Mouse (Mus musculus) left cerebral cortex, adult 8-10 months (tissue): ENCODE data around the gene Alad. TPM values are rescaled to one million over a fixed set of nuclear protein-coding genes. Genes with fewer than 3 reads are reported as not detected.

Experiments
- DNase-seq, 2 experiments: peaks; one replicate each; pipeline ENCODE4 v3.0.0; 2022; ENCODE audit warnings: low spot score in 2 of 2
- total RNA-seq, 4 experiments: library from RNA; stranded (reverse); gene quantifications; 2 replicates each; pipeline ENCODE4 v1.2.4; 2022

The Alad gene
- 10 to 100 TPM; 35.5 to 39.6 (median 36.9) TPM for total RNA-seq

DNA sequence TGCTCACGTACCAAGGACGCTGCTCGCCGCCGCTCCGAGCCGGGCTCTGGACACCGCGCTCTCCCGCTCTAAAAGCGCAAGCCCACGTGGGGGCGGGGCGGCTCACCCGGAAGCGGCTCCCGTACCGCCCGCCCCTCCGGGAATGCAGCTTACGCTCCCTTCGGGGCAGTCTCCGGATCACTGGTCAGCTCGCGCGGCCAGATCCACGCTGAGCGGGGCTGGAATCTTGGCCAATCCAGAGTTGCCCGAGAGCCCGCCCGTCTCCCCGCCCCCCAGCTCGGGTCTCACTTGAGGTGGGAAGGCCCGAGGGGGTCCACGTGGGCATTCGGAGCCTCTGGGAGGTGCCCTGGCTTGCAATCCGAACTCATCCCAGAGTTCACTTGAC lies at the start of gene Alad:
TSS of gene Alad (minus strand) at position 70 of the 385 bp plus-strand sequence.
- peak; percentile 74 to 78 for DNase-seq

DNA sequence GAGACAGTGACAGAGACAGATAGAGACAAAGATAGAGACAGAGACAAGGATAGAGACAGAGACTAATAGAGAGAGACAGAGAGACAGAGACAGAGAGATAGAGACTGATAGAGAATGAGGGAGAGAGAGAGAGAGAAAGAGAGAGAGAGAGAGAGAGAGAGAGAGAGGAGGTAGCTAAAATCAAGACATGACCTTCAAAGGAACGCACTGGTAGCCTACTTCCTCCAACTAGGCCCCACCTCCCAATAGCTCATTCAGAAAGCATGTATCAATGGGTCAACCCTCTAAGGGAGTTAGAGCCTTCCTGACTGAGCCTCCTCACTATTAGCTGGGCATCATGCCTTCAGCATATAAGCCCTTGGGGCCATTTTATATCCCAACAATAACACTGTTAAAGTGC lies 48.6 kb upstream of the Alad start:
- DNase-seq: no peak

DNA sequence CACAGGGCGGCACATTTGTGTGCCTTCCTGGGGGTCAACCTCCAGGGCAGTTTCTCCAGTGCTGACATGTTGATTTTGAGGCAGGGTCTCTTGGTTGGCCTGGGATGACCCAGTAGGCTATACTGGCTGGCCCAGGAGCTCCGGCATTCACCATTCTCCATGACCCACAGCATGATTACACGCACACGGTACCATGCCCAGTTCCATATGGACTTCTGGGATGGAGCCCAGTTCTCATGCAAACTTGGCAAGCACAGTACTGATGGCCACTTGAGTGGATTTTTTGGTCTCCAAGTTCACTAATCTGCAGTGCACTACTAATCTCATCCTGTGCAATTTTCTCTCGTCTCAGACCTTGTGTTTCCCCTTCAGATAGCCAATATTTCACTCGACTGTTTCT lies 48.0 kb upstream of the Alad start:
- no peak for DNase-seq

DNA sequence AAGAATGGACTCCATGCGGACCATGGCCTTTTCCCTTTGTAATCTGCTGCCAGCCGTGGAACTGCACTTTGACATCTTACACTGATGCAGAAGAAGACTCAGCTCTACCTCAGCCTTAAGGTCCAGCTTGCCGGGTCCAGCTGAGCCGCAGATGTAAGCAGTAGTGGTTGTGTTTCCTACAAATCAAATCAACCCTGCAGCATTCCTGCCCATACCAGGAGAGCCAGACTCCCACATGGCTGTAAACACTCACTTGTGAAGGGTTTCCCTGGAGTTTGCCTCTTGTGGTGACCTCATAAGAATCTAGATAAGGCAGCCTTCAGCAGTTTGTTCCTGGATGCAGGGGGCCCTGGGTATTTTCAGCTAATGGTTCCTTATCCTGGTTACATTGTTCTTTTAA lies 46.8 kb upstream of the Alad start:
- DNase-seq: no peak

DNA sequence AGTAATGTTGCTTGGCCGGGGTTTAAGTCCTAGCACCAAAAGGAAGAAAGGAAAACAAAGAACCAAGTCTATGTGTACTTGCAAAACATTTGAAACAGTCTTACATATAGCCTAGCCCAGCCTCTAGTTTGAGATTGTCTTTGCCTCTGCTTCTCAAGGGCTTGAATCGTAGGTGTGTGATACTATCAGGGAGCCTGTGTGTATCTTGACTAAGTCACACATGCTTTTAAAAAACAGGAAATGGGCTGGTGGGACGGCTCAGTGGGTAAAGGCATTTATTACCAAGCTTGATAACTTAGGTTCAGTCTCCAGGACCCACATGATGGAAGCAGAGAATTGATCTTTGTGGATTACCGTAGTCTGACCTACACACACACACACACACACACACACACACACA lies 42.3 kb upstream of the Alad start:
- DNase-seq: no peak

DNA sequence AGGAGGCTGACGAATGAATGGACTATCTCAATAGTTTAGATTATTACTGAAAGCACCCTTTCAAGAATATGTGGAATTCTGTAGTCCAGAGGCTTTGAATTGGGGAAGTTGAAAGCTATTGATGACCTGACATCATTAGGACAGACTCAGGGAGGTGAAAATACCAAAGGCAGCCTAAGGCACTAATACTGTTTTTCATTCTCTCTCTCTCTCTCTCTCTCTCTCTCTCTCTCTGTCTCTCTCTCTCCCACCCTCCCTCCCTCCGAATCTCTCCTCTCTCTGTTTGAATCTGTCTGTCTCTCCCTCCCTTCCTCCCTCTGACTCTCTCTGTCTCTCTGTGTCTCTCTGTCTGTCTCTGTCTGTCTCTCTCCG lies 41.9 kb upstream of the Alad start:
- DNase-seq: no peak

DNA sequence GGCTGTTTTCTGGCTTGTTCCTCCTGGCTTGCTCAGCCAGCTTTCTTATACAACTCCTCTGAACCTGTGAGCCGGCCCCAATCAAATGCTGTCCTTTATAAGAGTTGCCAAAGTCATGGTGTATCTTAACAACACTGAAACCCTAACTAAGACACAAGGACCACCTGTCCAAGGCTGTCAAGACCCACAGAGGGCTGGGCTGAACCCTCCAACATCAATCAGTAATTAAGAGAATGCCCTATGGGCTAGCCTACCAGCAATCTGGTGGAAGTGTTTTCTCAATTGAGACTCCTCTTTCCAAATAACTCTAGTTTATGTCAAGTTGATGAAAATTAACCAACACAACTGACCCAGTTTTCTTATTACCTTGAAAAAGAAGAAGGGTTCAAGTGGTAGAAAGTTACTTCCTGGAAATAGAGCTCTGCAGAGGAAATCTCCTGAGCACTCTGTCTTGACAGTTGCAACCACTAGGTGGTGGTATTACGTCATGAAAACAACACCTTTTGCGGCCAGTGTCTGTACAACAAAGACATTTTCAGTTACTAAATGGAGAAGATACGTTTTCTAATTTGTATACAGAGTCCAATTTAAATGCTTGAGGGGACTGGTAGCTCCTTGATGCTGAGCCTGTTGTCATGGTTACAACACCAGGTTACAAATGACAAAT lies 41.4 kb upstream of the Alad start:
- DNase-seq: peak in 1 of 2 experiments; percentile 16

DNA sequence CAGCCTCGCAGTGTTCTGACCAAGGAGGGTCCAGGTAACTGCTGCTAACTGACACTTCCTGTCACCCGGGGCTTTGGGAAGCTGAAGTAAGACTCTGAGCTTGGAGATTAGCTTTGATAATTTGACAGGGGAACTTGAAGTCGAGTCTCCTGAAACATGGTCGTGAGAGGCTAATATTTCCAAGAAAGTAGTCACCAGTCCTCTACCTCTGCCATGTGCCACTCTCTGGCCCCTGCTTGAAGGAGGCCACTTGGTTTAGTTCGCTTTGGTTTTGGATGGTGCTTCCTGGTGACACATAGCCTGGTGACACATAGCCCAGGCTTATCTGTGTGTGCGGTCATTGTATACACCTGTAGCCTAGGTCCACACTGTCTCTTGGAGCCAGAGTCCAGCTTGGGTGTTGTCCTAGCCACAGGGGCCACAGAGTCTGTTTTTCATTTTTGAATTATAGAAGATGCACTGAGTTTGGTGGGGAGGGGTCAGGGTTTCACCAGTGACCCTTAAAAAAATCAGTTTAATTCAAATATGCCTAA lies 40.1 kb upstream of the Alad start, which contains the start of gene Rgs3:
TSS of gene Rgs3 (plus strand) at position 51 of the 533 bp plus-strand sequence.
- no peak for DNase-seq

DNA sequence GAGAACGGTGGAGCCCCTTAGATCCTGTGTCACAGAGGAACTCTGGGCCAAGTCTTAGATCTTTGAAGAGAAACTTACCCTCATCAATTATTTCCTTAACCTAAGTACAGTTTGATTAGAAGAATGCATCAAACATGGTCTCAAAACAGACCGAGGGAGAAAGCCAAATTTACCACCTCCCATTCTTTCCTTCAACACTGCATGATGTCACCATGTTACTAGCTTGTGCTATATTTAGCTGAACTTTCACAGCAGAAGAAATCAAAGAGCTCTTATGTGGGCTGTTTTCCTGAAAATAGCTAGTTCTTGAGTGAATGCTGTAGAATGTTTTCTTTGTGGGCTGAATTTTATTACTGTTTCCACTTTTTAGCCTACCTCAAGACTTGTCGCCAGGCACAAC lies 37.7 kb upstream of the Alad start:
- no peak for DNase-seq

DNA sequence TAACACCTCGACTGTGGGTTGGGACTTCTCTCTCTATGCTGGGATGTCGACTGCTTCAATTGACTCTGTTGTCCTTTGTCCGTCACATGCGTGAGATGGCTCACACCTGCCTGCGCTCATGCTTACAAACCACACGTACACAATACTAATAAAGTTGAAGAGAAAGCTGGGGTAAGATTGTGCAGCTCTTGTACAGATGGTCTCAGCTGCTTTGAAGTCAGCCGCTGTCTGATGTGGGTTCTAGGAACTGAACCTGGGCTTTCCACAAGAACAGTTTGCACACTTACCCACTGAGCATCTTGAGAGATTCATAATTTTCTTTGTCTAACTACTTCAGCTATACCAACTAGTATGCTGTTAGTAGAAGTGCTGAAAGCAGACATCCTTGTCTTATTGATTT lies 32.2 kb upstream of the Alad start:
- no peak for DNase-seq

DNA sequence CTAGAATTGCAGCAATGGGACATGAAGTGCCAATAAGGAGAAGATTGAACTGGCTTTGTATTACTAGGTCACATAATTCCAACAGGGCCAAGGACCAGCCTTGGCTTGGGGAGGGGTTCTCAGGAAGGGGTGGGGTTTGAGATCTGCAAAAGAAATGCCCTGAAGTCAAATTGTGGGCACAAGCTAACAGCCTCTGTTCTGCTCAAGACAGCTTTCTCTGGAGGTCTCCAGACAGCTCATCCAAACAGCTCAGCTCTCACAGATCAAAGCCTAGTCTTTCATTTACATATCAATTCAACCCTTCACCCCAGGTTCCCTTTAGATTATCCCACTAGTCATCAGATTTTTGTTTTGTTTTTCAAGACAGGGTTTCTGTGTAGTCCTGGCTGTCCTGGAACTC lies 25.1 kb upstream of the Alad start:
- no peak for DNase-seq

DNA sequence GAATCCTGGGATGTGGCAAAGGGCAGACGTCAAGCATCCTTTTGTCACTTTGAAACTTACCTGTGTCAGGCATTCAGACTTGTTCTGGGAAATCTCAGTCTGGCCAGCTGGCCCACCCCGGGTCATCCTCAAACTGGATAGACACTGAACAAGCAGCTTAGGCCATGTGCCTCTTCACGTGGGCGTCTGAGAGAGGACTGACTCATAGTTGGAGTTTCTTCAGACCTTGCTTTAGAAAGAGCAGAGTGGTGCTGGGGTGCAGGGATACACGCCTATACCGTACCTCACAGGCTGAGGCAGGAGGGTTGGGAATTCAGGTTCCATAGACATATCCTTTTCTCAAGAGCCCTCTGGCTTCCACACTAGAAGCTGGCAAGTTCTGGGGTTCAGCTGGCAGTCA lies 24.1 kb upstream of the Alad start:
- no peak for DNase-seq

DNA sequence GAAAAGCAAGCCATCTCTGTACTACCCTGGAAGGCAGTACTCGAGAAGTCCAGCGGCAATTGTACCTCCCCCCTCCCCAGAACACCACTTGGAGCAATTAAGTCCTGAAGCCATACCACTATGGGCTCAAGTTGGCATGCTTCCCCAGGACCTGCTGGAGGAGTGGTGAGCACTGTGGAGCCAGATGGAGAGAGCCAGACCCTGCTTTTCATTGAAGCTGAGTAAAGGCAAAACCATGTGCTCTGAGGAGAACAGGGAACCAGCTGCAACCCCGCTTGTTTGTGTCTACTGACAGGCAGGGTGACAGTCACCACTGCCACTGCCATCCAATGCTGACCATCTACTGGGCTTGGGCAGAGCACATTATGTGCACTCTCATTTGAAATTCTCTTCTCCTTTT lies 22.1 kb upstream of the Alad start:
- DNase-seq: no peak

DNA sequence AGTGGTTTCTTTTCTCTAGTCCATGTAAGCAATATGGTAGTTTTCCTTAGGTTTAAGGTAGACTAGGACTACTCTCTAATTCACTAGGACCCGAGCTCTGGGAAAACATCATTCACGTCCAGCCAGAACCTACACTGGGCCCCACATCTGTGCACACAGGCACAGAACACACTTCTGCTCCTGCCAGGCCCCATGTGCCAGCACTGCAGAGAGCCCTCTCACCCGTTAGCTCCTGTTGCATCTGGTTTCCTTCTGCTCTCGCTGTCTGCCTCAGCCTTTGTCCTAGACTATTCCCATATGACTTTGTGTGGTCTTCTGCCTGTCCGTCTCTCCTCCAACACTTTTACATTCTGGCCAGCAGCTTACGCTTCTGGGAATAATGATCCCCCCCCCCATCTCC lies 14.0 kb upstream of the Alad start:
- no peak for DNase-seq

DNA sequence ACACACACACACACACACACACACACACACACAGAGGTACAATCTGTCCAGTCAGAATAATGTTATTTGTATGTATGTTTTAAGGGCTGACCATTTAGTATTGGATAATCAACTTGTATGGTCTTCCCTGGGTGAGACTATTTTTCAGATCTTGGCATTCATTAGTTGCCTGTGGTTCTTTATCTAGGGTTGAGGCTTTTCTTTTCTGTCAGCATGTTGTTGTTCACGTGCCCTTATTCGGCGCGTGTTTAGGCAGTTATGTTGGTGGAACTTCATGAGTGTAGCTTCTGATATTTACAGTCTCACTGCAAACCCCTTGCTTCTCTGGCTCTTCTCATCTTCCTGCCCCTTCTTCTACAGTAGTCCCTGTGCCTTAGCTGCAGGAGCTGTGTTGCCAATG lies 7.9 kb upstream of the Alad start:
- no peak for DNase-seq

DNA sequence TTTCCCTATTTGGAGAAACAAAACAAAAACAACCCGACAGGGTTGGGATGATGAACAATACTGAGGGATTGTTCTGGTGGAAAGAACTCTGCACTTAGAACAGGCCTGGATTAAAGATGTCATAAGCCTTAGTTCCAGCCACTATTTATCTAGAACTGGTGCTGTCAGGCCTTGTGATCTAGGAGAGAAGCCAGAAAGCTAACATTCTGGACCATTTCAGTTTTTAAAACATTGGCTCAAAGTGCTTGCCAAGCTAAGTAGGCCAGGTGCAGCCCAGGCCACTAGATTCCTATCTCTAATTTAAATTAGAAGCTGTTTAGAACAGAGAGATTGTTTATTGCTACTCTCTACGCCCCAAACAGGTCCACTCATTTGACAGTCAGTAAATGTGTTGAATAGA lies 6.5 kb upstream of the Alad start:
- DNase-seq: no peak

DNA sequence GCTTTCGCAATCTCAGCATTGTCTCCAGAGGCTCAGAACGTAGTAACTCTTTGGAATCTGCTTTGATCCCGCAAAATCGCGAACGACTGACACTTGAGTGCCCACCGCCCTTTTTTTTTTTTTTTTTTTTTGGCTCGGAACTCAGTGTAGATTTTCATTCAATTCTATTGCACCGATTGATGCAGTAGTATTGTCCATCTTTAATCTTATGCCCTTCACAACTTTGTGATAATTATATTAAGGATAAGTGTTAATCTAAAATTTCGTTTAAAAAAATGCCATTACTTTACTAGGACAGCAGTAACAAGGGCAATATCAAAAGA lies 5.7 kb upstream of the Alad start:
- no peak for DNase-seq

DNA sequence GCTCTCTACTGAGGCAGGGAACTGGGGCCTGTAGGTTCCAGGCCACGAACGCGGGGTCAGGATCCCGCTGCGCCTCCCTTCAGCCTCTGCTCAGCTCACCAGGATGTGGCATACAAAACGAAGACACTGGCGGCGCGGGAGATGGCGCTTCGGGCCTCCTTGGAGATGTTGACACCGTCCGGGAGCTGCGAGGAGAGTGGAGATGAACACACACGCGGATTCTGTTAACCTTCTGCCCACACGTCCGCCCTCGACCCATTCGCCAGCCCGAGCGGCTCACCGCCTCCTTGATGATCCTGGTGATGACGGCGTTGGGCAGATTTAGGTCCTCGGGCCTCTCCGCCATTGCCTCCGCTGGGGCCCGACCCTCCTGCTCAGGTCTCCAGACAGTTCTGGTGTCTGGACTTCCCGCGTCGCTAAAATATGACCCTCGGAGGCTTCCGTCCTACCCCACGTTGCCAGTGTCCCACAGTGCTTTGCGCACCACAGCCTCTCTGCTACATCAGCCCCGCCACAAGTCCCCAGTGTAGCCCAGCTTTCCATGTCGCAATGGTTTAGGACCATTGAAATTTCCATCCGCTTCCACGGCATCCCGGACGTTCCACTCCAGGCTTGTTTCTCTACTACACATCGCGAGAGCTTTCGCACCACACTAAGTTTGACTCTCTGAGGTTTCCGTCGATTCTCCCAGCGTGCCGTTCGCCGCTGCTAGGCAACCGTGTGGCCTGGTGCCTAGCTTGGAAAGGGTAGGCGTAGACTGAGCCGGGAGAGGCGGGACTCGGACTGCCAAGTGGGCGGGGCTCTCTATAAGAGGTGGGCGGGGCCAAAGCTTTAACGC lies 5.2 kb upstream of the Alad start, which contains the start of the genes Pole3 and 4933430I17Rik:
TSS of gene Pole3 (minus strand) at position 418 of the 838 bp plus-strand sequence.
TSS of gene 4933430I17Rik (plus strand) at position 719 of the 838 bp plus-strand sequence.
- DNase-seq: peak; percentile 96 to 98

DNA sequence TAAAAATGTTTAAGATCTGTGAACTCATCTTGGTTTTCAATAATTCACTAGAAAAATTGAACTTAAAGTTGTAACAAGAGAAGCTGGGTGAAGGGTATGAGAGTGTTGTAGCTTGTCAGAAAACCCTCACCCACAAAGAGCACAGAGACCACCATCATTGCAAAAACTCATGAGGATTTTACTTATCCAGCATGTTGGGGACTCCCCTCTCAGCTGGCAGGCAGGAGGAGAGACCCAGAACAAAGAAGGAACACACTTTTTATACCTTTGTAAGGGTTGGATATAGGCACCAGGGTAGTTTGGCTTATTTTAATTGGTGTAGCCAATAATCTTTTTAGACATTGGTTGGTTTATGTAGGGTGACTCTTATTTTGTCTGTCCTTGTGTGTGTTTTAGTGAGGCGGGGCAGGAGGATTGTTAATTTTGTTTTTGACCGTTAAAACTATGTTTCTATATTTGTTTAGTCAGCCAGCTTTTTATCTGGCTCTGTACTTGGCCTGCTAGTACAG lies 1.2 kb upstream of the Alad start:
- no peak for DNase-seq

DNA sequence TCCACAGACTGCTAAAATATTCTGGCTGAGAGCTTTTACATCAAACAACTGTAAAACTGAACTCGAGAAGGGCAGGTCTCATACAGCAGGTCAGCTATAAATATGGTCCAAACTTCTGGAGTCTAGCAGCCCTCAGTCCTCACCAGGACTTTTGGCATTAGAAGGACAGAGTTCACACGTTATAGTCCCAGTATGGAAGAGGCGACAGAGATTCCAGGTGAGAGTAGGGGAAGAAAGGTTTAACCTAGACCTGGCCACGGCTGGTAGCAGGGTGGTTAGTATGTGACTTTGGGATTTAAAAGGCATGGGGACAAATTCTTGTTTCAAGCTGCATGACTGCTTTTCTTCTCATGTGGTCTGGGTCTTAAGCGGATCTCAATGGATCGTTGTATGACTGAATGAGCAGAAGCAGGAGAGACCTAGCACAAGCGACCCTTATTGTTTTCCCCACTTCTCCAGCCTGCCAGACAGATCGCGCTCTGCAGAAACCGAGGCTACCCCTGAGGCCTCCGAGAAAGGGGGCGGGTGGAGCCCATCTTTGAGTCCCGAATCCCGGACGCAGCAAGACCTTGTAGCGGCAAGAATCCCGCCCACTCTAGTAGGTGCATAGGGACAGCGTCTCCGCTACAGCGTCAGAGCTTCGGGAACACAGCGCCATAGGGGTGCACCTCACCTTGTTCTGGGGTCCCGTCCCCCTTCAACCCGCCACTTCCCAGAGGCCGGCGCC lies 433 bp downstream of the Alad start:
- no peak for DNase-seq

DNA sequence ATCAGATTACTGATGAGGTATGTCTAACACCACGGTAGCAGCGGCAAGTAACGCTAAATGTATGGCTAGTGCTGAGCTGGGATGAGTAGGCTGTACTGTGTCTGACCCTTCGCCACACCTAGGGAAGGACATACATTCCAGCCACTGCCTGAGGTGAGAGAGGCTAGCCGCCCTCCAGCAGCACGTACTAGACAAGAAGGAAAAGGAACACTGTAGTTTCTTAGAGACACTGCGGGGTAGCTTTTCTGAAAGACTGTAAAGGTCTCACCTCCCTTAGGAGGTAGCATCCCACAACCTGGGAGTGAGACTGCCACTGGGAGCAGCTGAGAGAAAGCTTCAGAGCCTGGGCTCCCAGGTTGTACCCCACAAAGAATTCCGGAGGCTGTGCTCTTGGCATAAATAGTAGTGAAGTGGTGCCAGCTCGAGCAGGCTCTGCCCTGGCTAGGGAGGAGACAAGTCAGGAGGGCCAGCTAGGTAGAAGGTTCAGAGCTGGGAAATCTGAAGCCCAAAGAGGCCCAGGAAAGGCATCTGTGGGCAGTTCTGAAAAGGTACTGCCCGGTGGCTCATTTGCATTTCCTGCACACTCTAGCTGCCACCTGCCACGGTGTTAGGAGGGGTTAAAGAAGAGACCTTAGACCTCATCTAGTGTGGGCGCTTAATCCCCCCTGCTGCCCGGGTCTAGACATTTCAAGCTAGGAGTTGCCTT lies 1.1 kb downstream of the Alad start:
- DNase-seq: no peak
